Mouse (Mus musculus) right cerebral cortex, adult 2 months (tissue): Measurements from ENCODE around the gene Ifna7.
"Not testable (repeated sequence)": the region's sequence is repeated elsewhere in the genome, so short reads cannot be mapped to it uniquely, and the experiment has no call there.

Source experiments
- DNase-seq, 2 experiments: peaks; one replicate each; pipeline ENCODE4 v3.0.0; 2021 to 2022; ENCODE audit warnings: low spot score in 2 of 2

Ifna7 gene

DNA sequence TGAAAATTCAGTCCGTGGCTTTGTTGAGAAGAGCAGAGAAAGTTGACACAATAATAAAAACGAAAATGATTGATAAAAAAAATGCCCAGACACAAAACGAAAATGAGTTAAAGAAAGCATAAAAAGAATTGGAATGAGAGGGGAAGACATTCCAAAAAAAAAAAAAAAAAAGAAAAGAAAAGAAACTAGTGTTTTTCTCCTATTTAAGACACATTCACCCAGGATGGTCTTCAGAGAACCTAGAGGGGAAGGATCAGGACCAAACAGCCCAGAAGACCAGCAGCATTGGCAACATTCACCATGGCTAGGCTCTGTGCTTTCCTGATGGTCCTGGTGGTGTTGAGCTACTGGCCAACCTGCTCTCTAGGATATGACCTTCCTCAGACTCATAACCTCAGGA lies at the start of gene Ifna7:
TSS of gene Ifna7 (plus strand) at position 301 of the 400 bp plus-strand sequence.
- DNase-seq, result no peak

- not testable (repeated sequence) for DNase-seq
These were observed 42.5 kb upstream of the Ifna7 start, which contains the start of gene Gm13290 for GRCm38 (mm10) chr4:88773534-88773933. TSS of gene Gm13290 (plus strand) at chr4:88773834.

GRCm38 (mm10) chr4:88776622-88777021 lies 39.4 kb upstream of the Ifna7 start, which contains the start of gene Gm13289:
TSS of gene Gm13289 (plus strand) at chr4:88776922.
- DNase-seq, result not testable (repeated sequence)

- not testable (repeated sequence) for DNase-seq
These were observed 36.5 kb upstream of the Ifna7 start, which contains the start of gene Gm13272 for GRCm38 (mm10) chr4:88779550-88779949. TSS of gene Gm13272 (plus strand) at chr4:88779850.

DNA sequence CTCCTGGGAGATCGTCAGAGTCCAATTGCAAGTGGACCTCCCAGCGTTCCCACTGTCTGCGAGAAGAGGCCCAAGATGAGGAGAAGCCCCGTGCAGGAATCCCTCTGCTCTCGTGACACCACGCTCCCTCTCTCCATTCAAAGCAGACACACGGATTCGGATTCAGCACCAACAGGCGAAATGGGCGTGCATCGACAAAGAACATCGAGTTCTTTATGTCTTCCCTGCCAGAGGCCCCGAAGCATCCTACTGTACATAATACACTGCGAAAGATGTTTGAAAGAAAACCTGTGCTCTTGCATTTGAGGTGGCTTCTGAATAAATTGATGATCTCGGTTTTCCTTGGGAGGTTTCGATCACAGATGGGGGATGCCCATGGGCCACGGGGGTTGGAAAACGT lies 35.7 kb upstream of the Ifna7 start:
- DNase-seq, result not testable (repeated sequence)

- DNase-seq, result not testable (repeated sequence)
These were observed 34.2 kb upstream of the Ifna7 start, which contains the start of gene Ifnz for GRCm38 (mm10) chr4:88781831-88782230. TSS of gene Ifnz (plus strand) at chr4:88782131.

- DNase-seq, result not testable (repeated sequence)
These were observed 33.7 kb upstream of the Ifna7 start for GRCm38 (mm10) chr4:88782335-88782734.

DNA sequence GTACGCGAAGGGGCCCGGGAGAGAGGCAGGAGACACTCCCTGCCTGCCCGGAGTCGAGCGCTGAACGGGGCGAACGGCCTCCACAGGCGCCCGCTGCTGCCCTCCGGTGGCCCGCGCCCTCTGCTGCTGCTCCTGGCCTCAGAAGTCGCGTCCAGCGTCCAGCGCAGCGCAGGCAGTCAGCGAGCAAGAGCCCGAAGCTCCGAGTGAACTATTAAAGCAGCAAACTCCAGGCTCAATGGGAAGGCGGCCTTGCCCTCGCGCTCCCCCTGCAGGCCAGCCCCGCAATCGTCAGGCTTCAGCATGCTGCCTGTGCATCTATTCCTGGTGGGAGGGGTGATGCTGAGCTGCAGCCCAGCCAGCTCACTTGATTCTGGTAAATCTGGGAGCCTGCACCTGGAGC lies 30.6 kb upstream of the Ifna7 start, which contains the start of gene Gm13276:
TSS of gene Gm13276 (plus strand) at position 301 of the 400 bp plus-strand sequence.
- not testable (repeated sequence) for DNase-seq

DNA sequence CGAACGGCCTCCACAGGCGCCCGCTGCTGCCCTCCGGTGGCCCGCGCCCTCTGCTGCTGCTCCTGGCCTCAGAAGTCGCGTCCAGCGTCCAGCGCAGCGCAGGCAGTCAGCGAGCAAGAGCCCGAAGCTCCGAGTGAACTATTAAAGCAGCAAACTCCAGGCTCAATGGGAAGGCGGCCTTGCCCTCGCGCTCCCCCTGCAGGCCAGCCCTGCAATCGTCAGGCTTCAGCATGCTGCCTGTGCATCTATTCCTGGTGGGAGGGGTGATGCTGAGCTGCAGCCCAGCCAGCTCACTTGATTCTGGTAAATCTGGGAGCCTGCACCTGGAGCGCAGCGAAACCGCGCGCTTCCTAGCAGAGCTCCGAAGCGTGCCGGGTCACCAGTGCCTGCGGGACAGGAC lies 27.6 kb upstream of the Ifna7 start, which contains the start of gene Gm13277:
TSS of gene Gm13277 (plus strand) at position 231 of the 400 bp plus-strand sequence.
- peak; percentile 73 to 75 for DNase-seq

DNA sequence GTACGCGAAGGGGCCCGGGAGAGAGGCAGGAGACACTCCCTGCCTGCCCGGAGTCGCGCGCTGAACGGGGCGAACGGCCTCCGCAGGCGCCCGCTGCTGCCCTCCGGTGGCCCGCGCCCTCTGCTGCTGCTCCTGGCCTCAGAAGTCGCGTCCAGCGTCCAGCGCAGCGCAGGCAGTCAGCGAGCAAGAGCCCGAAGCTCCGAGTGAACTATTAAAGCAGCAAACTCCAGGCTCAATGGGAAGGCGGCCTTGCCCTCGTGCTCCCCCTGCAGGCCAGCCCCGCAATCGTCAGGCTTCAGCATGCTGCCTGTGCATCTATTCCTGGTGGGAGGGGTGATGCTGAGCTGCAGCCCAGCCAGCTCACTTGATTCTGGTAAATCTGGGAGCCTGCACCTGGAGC lies 24.8 kb upstream of the Ifna7 start, which contains the start of gene Gm13278:
TSS of gene Gm13278 (plus strand) at position 301 of the 400 bp plus-strand sequence.
- not testable (repeated sequence) for DNase-seq

DNA sequence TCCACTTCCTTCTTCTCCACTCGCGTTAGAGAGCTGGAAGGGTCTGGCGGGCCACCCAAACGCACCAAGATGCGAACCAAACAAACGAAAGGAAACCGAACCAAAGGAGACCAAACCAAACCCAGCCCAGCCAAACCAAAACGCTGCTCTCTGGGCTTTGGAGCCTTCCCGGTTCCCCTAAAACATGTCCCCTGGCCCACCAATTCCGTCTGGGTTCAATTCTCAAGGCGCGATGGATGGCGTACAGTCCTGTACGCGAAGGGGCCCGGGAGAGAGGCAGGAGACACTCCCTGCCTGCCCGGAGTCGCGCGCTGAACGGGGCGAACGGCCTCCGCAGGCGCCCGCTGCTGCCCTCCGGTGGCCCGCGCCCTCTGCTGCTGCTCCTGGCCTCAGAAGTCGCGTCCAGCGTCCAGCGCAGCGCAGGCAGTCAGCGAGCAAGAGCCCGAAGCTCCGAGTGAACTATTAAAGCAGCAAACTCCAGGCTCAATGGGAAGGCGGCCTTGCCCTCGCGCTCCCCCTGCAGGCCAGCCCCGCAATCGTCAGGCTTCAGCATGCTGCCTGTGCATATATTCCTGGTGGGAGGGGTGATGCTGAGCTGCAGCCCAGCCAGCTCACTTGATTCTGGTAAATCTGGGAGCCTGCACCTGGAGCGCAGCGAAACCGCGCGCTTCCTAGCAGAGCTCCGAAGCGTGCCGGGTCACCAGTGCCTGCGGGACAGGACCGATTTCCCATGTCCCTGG lies 21.9 kb upstream of the Ifna7 start, which contains the start of gene Gm13275:
TSS of gene Gm13275 (plus strand) at position 552 of the 740 bp plus-strand sequence.
- DNase-seq, result peak; percentile 55 to 66

DNA sequence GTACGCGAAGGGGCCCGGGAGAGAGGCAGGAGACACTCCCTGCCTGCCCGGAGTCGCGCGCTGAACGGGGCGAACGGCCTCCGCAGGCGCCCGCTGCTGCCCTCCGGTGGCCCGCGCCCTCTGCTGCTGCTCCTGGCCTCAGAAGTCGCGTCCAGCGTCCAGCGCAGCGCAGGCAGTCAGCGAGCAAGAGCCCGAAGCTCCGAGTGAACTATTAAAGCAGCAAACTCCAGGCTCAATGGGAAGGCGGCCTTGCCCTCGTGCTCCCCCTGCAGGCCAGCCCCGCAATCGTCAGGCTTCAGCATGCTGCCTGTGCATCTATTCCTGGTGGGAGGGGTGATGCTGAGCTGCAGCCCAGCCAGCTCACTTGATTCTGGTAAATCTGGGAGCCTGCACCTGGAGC lies 18.9 kb upstream of the Ifna7 start, which contains the start of gene Gm13279:
TSS of gene Gm13279 (plus strand) at position 301 of the 400 bp plus-strand sequence.
- not testable (repeated sequence) for DNase-seq

DNA sequence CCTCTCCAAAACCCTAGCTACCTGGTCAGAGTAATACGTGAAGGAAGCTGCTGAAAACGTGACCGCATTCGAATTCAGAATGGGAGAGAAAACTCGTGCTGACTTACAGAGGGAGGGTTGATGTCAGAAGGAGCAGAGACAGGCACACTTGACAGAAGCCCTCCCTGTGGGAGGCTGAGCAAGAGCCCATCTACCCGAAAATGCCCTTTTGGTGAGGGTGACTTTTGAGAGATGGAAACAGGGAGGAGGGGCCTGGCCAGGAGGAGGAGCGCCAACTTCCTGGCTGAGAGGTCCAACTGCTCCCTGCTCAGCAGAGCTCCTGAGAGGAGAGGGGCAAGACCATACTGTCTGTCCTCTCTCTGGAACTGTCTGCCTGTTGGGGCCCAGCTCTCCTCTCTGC lies 16.7 kb upstream of the Ifna7 start, which contains the start of gene Gm13285:
TSS of gene Gm13285 (plus strand) at position 301 of the 400 bp plus-strand sequence.
- not testable (repeated sequence) for DNase-seq

GRCm38 (mm10) chr4:88802954-88803353 lies 13.1 kb upstream of the Ifna7 start, which contains the start of gene Gm13287:
TSS of gene Gm13287 (plus strand) at chr4:88803254.
- DNase-seq, result not testable (repeated sequence)

DNA sequence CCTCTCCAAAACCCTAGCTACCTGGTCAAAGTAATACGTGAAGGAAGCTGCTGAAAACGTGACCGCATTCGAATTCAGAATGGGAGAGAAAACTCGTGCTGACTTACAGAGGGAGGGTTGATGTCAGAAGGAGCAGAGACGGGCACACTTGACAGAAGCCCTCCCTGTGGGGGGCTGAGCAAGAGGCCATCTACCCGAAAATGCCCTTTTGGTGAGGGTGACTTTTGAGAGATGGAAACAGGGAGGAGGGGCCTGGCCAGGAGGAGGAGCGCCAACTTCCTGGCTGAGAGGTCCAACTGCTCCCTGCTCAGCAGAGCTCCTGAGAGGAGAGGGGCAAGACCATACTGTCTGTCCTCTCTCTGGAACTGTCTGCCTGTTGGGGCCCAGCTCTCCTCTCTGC lies 10.8 kb upstream of the Ifna7 start, which contains the start of gene Gm13288:
TSS of gene Gm13288 (plus strand) at position 301 of the 400 bp plus-strand sequence.
- not testable (repeated sequence) for DNase-seq

- not testable (repeated sequence) for DNase-seq
These were observed 10.3 kb upstream of the Ifna7 start for GRCm38 (mm10) chr4:88805761-88806160.

DNA sequence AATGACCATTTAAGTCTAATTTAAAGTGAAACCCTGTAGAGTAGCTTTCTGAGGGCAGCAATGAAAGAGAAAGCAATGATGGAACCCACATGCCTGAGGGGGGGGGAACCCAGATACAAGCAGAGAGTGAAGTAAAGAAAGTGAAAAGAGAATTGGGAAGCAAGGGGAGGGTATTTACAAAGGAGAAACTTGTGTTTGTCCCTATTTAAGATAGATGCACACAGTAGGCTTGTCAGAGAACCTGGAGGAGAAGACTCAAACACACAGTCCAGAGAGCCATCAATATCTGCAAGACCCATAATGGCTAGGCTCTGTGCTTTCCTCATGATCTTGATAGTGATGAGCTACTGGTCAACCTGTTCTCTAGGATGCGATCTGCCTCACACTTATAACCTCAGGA lies 3.6 kb downstream of the Ifna7 start, which contains the start of gene Ifna11:
TSS of gene Ifna11 (plus strand) at position 301 of the 400 bp plus-strand sequence.
- DNase-seq, result no peak

- DNase-seq, result peak; percentile 18 to 26
These were observed 7.0 kb downstream of the Ifna7 start for GRCm38 (mm10) chr4:88822995-88823394.

DNA sequence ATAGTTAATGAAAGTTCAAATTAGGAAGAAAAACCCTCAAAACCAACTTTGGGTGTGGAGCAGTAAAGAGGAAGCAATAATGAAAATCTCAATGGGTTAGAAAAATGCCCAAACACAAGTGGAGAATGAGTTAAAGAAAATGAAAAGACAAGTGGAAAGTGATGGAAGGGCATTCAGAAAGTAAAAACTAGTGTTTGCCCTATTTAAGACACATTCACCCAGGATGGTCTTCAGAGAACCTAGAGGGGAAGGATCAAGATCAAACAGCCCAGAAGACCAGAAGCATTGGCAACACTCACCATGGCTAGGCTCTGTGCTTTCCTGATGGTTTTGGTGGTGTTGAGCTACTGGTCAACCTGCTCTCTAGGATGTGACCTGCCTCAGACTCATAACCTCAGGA lies 11.1 kb downstream of the Ifna7 start, which contains the start of gene Ifna6:
TSS of gene Ifna6 (plus strand) at position 301 of the 400 bp plus-strand sequence.
- DNase-seq, result not testable (repeated sequence)

- DNase-seq, result peak; percentile 48 to 66
These were observed 14.5 kb downstream of the Ifna7 start for GRCm38 (mm10) chr4:88830523-88830922.

- DNase-seq, result not testable (repeated sequence)
These were observed 19.2 kb downstream of the Ifna7 start, which contains the start of gene Ifna5 for GRCm38 (mm10) chr4:88835225-88835624. TSS of gene Ifna5 (plus strand) at chr4:88835525.

- DNase-seq, result peak; percentile 6 to 9
These were observed 22.8 kb downstream of the Ifna7 start for GRCm38 (mm10) chr4:88838828-88839227.
